Mouse (Mus musculus) cerebellum, adult 11 months (tissue): ENCODE measurements around the gene Foxp4.

Experiments
- DNase-seq: peaks from one replicate; pipeline ENCODE4 v3.0.0; 2022

Gene Foxp4

DNA sequence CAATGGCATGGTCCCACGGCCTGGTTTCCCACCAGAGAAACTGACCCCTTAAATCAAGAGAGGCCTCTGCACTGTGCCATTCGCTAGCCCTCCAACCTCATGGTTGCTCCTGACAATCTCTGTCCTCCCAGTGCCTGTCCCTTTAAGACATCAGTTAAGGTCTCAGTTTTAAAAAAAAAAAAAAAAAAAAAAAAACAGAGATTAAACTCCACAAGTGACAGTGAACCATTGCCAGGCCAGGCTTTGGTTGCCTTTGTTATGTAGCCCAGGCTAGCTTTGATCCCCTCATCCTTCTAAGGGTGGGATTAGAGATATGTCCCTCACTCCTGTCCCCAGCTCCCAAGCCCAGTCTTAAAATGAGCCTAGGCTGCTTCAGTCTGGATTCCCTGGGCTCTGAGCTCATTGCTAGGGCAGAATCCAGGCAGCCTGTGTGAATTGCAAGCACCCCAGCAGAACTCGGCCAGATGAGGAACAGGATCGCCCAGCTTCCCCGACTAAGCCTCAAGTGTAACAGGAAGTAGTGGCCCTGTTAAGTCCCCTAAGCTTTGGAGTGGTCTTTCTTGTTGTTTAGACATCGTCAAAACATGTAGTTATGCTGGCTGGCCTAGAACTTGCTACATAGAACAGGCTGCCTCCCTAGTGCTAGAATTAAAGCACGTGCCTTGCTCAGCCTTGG lies 73.7 kb downstream of the Foxp4 start:
- DNase-seq: no peak

DNA sequence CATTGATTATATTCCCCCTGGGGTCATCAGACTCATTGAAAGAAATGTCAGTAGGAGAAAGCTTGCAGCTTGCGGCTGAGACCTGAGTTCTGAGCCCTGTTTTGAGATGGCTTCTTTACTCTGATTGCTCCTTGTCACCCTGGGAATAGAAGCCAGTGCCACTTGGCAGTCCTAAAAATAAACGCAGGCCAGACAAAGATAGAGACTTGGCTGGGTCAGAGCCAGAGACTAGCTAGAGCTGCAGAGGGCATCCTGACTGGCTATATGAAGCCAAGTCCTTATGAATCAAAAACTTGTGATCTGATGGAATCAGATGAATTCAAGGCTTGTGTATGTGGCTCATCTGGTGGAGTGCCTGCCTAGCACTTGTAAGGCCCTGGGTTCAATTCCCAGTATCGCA lies 74.4 kb downstream of the Foxp4 start:
- no peak for DNase-seq

DNA sequence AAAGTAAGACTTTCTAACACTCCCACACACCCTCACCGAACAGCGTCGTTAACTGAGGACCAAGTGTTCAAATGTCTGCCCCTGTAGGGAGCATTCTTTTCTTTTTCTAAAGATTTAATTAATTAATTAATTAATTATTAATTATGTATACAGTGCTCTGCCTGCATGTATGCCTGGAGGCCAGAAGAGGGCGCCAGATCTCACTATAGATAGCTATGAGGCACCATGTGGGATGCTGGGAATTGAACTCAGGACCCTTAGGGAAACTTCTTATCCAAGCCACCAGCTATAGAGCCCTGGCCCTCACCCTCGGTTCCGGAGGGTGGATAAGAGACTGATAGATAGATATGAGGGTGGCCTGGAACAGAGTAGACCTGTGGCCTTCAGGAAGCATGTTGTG lies 76.5 kb downstream of the Foxp4 start:
- no peak for DNase-seq

DNA sequence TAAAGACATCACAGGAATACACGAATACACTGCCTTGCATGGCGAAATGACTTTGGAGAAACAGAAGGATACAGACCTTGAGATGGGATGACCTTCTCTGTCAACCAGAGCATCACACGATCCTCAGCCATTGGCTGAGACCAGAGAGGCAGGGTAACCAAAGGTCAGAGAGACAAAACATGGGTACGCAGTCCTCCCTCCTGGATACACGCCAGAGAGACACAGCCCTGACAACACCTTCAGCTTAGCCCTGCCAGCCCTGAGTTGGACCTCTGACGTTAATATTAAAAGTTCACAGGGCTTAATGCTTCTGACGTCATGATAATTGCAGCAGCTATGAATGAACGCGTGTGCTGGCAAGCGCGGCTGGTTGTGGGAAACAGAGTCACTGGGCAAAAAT lies 78.8 kb downstream of the Foxp4 start:
- no peak for DNase-seq

DNA sequence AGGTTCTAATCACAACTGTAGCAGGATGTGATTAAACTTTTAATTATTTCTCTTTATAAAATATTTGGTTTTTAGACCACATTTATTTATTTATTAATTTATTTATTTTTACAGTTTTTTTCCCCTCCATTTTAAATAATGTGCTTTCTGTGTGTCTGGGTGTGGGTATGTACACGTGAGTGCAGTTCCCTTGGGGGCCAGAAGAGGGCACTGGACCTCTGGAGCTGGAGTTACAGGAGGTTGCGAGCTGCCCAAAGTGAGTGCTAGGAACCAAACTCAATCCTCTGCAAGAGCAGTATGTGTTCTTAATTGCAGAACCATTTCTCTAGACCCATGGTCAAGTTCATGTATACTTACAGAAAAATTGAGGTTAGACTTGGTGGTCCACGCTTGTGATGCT lies 81.0 kb downstream of the Foxp4 start:
- no peak for DNase-seq

DNA sequence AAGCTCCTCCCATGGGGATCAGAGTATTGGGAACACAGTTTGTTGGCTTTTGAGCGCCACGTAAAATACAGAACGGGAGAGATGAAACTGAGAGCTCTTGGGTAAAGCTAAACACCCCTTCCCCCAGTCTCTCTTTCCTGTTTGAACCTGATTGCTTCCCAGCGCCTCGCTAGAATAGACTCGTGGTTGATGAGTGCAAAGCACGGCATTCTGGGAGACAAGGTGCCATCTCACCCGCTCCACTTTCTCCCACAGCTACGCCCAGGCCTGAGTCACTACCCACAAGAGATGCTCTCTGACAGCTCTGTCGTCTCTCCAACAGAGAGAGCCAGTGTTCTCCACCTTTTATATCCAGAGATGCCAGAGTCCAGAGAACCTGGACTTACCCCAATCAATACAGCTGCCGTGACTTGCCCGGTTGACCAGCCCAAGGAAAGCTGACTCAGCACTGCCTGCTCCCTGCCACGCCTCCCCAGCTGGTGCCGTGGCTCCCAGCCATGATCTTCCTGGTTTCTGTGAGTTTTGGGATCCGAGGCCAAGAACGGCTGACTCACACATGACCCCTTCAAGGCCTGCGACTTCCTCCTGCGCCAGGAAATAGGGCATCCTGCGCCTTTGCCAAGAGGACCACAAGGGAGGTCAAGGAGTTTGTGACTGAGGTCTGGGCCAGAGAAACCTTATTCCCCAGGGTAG lies 82.4 kb downstream of the Foxp4 start:
- no peak for DNase-seq

DNA sequence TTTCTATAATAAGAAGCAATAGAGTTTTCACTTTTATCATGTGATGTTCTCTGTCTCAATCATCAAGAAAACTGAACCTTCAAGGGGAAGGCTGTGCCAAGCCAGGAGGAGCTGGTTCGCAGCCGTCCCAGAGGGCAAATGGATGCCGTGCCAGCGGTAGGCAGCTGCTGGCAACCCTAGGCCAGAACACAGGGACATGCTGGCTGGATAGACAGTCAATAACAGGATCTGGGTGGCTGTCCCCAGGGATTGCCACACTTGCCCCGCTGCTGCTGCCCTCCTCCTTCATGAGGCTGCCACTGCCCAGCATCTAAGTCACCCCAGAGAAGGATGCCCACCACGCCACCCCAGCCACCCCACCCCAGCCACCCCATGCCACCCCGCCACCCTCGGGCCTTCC lies 82.9 kb downstream of the Foxp4 start:
- DNase-seq: no peak

DNA sequence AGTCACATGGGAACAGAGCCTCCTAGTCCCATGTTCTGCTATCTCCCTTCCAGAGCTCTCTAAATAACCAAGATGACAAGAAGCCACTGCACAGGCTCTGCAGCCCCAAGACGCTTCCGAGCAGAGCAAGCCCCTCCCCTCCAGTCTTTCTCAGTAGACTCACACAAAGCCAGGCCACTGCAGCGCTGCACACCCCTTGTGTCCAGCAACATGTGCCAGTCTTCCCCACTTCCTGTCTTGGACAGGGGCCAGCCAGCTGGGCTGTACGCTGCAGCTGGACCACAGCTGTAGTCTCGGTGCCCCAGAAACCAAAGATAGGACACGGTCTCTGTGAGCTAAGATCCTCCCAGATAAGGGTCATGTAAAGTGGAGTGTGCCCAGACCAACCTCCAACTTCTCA lies 86.6 kb downstream of the Foxp4 start:
- no peak for DNase-seq

DNA sequence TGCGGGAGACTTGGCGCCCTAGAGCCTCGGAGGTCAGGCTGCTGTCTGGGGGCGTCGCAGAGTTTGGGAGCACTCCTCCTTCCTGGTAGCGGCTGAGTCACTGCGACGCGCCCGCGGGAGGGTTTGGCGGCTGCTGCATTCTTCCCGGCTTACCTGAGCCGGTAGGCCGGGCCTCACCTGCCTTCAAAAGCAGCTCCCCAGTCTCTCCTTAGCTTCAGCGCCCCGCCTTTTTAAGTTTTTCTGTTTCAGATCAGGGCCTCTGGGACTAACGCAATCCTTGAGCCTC lies 90.0 kb downstream of the Foxp4 start, which contains the start of gene Mdfi:
Gene Mdfi (minus strand): TSS at position 210 of the 286 bp plus-strand sequence.
- no peak for DNase-seq

DNA sequence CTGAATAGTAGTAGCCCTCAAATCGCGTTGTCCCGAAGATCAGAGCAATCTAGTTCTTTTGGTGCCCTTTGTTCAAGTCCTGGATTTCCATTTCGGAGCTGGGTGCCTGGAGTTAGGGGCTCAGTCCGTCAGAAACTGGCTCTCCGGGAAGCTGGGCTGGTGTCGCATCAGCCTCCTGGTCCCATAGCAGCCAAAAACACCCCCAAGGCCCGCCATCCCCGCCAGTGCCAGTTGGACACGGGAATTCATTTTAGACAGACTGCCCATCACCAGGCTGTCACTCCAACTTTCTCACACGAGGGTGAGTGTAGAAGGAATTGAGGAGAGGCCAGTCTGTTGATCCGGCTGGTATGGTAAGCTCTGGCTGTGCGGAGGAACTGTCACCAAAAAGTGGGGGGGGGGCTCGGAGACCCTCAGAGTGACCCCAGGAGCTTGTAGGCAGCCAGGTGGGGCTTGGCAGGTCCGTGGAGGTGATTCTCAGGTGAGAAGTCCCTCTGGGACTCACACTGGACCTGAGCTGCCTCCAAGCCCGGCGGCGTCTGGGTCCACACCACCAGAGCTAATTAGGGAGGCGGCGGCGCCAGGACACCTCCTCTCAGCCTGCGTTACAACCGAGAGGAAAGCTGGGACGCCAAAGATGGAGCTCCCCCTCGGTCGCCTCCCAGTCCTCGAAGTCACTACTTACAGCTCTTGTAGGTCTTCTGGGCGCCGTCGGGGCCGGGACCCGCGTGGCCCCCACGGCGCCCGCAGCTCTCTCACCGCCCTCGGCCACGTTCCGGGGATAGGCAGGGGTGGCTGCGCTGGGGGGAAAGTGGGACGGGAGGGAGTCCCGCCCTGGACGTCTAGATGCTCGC lies 90.6 kb downstream of the Foxp4 start:
- no peak for DNase-seq

DNA sequence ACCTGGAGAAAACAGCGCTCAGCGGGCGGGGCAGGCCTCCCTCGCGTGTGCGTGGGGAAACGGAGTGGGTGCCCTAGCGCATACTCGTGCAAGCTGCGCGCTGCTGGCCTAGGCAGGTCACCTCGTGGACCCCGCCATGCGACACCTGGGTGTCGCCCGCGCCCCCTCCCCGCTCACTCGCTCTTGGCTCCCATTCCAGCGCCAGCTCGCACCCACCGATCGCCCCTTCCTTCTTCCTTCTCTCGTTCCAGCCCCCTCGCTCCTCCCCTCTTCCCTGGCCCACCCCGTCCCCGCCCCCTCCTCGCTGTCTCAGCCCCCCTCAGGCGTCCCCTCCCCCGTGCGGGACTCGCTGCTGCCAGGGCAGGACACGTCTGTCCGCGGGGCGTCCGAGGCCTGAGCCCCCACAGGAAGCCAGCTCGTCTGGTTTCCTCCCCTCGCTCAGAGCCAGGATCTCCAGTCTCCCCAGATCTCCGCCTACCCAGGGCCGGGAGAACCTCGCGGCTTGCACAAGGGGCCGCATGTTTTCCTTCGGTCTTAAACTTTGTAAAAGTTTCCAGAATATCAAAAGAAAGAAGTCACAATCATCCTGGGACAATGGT lies 91.3 kb downstream of the Foxp4 start:
- DNase-seq: no peak

DNA sequence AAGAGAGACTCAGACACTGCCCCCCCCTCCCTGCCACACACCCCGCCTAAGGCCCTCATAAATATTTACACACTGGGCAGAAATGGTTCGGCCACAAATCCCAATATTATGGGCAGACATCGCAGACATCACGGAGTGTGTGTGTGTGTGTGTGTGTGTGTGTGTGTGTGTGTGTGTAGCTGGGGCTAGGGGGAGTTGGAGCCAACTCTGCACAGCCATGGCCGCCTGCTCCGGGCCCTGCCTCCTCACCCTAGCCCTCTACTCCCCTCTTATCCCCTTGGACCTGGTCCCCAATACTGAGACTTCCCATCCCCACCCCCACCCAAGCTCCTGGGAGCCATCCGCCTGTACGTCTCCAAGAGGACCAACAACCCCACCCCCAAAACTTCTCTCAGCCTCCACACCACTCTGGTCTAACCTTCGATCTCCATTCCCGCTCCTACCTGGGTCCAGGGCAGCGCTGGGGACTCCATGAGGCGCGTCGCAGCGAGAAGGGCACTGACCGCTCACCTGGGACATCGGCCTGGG lies 91.9 kb downstream of the Foxp4 start:
- no peak for DNase-seq

DNA sequence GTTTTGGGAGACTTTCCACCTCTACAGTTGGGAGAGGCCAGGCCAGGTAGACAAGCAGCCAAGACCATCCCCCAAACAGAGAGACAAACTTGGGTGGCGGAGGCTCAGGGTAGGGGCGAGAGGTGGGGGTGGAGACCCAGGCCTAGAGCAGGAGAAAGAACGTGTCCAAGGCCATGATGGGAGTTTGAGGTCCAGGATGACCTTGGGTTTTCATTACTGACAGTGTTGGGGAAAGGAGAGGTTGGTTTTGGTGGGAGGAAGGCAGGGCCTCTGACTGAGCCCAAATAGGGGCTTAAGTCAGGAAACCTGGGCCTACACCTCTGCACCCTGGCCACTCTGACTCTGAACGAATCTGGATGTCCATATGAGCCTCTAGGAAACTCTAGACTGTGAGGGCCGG lies 92.7 kb downstream of the Foxp4 start:
- DNase-seq: no peak

DNA sequence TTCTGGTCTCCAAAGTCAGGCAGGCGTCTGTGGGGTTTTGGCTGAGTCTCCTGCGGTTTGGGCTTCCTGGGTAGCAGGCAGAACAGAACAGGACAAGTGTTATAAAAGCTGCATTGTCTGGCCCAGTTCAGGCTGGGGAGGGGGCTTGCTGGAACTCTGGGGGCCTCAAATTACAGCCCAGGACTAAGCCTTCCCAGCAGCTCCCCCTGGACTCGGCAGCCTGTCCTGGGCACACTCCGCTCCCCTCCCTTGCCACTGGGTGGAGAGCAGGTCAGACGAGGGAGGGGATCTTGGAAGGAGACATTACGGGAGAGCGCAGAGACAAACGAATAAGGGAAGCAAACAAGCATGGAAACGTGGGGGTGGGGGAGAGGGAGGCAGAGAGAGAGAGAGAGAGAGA lies 93.3 kb downstream of the Foxp4 start:
- DNase-seq: no peak

DNA sequence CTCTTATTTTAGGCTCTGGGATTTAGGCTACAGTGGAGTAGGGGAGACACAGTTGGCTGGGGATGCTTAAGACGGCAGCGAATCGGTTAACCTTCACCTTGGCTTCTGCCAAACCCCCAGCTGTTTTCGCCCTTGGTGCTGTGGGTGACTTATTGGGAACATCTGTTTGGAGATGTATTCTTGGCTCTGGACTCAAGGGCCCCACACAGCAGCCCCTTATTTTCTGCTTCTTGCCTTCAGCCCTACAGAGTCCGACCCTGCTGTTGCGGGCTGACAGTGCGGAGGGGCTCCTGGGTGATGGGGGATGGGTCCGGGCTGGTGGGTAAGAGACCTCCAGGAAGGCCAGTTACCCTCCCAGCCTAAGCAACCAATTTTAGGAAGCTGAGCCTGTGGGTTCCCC lies 103.1 kb downstream of the Foxp4 start:
- DNase-seq: no peak

DNA sequence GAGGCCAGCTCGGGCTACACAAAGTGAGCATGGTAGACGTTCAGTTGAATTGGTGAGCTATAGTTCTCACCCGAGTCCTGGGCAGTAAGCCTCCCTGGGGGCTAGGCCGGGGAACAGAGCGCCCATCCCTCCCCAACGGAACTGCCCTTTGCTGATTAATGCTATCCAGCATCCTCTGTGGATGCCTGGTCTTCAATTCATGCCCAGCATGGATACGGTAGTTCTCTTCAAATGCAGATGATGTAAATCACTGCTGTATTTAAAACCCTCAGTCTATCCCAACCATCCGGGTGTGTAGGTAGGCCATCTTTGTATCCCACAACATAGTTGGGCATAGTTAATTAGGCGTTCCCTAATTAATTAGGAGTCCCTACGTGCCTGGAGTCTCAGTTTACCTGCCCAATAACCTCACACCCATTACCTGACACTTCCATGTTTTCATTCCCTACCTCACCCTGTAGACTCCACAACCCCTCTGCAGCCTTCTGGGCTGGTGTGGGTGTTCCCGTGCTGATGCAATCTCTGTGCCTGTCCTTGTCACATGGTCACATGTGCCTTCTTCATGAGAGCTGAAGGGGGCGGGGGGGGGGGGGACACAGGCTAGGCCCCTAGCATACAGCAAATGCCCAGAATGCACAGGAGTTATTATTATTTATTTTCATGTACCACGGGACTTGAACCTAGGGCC lies 106.3 kb downstream of the Foxp4 start:
- DNase-seq: no peak
